Mouse (Mus musculus): ENCODE data around the gene Psmc1.

Gene Psmc1

DNA sequence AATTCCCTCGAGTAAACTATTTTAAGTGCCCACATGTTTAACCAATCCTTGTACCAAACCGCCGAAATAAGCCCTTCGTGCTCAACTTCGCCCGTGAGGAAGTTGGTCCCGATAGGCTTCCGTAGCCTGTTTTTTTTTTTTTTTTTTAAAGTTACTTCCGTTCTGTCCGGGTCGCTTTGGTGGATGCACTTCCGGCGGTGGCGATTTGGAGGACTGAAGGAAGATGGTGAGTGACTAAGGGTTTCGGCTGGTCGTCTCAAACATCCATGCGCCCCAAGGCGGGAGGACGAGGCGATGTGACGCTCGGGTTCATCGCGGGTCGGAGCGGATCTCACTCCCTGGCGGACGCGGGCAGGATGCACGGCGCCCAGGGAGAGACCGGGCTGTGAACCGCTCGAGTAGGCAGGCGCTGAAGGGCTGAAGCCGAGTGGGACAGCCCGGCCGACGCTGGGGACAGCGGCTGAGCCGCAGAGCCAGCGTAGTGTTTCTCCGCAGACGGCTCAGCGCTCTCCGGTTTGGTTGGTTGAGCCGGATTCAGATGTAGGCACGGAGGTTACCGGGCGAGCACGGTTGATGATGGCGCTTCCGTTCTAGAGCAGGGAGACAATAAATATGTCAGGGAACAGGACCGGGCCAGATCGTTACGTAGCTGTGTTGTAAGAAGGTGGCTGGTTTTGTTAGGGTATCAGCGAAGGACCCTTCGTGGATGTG lies at the start of gene Psmc1:
TSS of gene Psmc1 (plus strand) at position 169 of the 711 bp plus-strand sequence.
- DNase-seq: peak; percentile 85 to 91

DNA sequence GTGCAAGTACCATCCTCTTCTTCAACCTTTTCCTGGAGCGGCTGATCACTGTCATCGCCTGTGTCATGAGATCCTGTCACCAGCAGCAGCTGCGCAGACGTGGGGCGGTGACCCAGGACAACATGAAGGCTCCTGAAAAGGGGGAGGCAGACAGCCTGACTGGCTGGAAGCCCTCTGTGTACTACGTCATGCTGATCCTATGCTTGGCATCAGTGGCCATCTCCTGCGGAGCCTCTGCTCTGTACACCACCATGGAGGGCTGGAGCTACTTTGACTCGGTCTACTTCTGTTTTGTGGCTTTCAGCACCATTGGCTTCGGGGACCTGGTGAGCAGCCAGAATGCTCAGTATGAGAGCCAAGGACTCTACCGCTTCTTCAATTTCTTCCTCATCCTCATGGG lies 48.9 kb upstream of the Psmc1 start:
- DNase-seq: no peak

DNA sequence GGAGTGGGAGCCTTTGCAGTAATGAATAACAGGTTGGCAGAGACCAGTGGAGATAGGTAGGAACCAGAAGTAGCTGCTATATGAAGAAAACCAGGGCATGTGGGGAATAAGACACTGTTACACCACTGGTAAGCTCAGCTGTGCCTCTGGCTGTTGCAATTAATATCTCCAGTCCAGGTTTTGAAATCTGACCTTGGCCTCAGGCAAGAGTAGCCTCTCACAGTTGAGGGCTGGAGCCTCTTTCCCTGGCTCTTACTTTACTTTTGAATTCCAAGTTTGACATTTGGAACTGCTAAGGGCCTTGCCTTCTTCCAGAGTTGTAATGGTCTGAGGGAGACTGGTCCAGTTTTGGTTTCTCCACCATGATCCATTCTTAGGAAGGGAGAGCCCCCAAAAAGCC lies 48.1 kb upstream of the Psmc1 start:
- DNase-seq: no peak

DNA sequence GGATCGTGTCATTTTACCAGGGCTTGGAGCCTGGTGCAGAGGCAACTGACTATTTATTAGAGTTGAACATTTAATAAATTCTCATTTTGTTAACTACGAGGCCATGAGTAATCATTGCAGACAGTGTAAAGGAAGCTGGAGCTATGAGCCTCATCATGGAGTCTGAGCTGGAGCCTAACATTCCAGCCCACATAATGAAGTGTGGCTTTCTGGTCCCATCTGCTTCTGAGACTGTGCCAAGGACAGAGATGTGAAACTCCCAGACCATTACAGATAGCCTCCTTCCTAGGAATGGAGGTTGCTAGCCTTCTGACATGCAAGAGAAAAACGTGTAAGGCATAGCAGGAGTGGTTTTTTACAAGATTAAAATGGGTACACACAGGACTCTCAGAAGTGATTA lies 47.4 kb upstream of the Psmc1 start:
- DNase-seq: no peak

DNA sequence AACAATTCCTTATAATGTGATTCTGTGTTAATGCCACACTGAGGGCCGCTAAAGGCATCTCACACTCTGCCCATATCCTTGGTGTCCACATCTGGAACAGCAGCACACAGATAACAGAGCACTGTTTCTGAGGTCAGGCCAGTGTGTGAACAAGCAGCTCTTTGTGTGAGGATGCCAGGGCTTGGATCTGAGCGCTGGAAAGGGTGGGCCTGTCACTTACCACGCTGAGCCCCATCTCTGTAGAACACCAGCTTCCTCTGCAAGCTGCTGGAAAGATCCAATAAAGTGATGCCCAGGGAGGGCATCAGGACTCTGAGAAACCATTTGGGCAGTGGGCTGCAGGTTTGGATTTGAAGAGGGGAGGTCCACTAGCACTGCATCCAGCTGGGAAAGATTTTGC lies 44.8 kb upstream of the Psmc1 start:
- DNase-seq: no peak

DNA sequence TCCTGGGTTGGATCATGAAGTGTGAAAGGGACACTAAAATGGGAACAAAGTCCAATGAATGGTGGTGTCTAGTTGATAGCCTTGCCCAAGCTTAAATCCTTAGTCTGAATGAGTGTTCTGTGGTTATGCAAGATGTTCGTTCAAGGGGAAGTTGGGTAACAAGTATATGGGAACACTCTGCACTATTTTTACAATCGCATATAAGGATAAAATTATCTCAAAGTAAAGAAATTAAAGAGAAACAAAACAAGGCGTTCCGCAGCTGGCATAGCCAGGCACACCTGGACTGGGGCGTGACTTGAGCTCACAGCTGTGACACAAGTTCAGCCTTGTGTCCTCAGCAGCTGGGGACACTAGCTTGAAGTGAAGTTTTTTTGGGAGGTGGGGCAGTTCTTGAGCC lies 42.5 kb upstream of the Psmc1 start:
- DNase-seq: no peak

DNA sequence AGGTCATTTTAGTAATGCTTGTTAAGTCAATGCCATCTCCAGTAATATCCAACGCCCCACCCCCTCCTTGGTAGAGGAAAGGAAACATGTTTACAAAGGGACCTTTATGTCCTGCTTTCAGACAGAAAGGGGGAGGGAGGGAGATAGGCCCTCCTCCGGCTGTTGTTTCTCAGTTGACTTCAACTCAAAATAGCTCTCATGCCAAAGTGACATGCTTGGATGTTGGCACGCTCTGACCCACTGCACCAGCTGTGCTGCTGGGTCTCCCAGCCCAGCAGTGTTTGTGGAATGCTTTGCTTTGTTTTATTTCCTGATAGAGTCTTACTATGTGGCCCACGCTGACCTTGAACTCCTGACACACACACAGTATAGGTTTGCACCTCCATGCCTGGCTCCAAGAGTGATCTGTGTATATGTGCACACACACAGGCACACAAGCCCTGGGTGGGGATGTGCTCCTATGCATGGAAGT lies 36.7 kb upstream of the Psmc1 start:
- DNase-seq: no peak

DNA sequence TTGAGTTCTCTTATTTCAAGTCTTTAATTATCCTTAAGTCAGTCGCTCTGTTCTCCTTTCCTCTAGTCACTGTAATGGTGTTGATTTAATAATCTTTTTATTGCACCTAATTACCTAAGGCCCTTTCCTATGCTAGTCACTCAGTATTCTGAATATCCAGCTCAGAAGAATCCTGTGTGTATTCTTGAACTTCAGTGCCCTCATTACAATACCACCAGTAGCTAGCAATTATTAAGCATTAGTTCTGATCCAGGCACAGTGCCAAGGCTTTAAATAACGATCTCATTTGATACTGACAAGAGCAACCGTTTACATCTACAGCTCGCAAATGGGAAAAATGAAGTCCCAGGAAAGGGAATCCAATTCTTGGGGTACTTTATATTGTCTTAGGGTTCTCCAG lies 34.2 kb upstream of the Psmc1 start:
- no peak for DNase-seq

DNA sequence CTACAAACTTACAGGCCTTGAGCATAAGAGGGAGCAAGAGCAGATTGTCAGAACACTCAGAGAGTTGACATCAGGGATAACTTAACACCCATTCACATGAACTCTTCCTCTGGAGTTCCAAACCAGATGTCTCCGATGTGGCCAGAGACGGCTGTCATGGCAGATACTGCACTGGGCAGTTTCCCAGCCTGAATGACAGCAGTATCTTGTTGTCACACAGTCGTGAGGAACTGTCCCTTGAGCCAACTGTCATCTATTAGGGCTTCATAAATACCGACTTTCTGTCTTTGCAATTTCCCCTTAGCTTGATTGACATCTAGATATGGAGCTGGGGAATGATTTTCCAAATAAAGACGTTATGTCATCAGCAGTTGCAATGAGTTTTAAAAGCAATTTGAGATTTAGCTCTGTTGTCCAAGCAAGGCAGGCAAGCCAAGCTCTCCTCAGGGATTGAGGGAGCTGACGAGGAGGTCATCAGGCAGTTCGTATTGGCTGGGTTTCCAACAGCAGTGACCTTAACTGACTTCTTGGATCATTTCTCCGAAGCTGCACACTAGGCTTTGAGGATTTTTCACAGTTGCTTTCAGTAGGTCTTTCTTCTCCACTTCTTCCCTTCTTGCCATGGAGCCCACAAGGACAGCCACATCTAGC lies 30.2 kb upstream of the Psmc1 start:
- DNase-seq: no peak

DNA sequence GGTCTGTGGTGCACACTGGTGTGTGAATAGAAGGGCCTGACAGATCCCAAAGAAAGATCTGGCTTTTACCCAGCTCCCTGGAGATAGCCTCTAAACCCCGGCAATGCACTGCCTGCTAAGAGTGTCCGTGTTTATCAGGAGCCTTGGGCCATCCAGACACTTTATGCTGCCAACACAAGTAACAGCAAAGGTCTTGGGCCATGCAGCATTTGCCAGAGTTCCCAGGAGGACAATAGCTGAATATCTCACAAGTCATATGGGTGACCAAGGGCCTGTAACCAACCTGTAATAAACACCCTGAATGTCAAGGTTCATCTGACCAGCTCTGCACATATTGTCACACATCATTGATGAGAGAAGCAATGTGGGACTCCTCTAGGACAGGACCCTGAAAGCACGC lies 21.9 kb upstream of the Psmc1 start:
- DNase-seq: no peak

DNA sequence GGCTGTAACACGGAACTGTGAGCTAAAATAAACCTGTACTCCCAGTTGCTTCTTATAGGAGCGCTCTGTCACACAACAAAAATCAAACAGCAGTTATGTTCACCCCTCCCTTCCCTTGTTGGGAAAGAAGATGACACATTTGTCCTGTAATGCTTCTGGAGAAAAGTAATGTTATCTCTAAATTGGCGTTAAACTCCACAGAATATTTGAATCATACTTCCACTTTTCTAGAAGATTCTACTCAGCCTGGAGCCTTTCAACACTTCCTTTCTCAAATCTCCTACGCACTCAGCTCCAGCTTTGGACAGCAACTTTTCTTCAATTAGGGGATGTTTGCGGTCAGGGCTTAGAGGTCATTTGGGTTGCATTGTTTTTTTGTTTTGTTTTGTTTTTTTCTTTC lies 20.7 kb upstream of the Psmc1 start:
- no peak for DNase-seq

DNA sequence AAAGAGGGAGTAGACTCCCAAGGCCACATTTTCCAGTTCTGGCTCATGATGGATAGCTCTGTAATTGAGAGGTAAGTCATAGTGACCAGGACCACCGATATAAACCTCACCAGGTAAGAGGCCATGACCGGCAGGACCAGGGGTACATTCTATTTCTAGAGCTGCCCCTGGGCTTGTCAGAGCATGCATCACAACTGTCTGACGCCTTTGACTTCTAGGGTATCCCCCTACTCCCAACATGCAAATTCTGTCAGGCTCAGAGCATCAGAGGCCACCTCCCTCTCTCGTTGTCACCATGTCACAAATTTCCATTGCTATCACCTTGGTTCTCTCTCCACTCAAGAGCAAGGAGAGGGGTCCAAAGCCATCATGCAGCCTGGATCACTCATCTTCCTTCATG lies 19.2 kb upstream of the Psmc1 start:
- no peak for DNase-seq

DNA sequence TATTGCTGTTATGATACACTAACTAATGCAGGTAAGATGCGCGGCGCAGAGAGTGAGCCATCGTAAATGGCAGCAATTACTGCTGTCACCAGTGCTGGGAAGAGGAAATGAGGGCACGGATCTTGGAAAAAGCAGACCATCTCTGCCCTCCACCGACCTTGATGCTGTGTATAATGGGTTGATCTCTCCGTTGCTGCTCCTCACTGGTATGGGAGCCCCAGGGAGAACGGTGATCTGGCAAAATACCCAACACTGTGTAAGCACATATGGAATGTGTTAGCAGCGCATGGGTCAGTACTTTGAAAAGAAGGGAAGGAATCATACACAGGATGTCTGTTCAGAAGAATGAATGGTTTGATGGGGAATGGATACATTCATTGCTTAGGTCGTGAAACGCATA lies 16.9 kb upstream of the Psmc1 start:
- no peak for DNase-seq

DNA sequence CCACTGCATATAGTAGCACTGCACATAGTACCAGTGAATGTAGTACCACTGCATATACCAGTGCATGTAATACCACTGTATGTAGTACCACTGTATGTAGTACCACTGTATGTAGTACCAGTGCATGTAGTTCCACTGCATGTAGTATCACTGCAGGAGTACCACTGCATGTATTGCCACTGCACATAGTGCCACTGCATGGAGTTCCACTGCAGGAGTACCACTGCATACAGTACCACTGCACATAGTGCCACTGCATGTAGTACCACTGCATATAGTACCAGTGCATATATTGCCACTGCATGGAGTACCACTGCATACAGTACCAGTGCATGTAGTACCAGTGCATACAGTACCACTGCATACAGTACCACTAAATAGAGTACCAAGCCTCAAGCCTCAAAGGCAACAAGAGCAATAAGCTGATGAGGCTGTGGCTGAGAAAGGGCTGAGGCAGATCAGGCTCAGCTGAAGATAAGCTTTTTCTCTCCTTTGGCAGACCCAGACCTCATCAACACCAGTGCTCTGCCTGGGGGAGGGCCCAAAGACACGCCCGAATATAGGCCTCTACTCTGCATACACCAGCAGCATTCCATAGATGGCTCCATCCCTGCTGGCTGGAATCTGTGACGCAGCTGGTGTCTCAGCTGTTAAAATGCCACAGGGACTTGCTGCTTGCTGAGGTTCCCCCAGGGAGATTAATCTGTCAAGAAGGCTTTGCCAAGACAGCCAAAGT lies 9.8 kb upstream of the Psmc1 start:
- no peak for DNase-seq

DNA sequence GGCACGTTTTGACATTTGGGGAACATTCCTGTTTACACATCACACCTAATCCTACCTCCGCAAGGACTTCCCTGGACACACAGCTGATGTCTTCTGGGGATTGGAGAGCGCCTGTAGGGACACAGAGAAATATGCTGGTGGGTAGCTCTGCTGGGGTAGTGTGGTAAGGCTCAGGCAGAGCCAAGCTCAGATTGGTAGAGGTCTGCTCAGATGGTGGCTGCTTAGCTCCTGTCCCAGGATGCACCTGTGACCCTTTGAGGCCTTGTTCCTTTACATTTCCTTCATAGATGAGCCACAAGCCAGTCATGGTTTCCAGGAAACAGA lies 9.3 kb upstream of the Psmc1 start:
- DNase-seq: no peak

DNA sequence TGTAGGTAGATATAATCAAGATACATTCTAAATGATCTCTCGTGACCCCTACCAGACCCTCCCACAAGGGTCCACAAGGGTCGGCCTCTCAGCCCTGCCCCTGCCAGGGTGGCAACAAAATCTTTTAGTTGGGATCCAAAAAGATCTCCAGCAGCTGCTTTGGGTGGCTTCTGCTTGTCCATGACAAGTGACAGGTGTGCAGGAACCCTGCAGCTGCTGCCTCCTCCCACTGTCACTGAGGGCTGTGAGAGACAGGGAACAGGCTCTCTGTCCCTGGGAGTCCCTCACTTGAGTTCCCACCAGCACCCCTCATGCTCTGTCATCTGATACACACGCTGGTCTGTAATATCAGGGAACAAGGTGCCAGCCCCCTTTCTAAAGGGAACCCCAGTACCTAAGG lies 8.3 kb upstream of the Psmc1 start:
- DNase-seq: no peak

DNA sequence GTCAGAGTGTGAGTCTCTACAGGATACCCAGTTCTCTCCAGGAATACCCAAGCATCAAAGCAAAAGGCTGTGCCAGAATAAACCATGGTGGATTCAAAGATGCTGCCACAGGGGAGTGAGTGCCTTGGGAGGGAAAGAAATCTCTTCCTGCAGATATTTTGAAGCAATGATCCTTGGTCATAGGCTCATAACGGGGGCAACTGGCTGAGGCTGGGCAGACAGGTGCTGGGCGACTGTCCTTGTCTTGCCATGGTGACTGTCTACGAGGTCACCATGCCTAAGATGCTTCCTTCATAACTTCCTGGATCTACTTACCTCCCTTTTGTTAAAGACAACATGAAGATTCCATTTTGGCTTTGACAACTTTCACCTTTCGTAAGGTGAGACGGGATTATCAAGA lies 5.4 kb upstream of the Psmc1 start:
- no peak for DNase-seq

DNA sequence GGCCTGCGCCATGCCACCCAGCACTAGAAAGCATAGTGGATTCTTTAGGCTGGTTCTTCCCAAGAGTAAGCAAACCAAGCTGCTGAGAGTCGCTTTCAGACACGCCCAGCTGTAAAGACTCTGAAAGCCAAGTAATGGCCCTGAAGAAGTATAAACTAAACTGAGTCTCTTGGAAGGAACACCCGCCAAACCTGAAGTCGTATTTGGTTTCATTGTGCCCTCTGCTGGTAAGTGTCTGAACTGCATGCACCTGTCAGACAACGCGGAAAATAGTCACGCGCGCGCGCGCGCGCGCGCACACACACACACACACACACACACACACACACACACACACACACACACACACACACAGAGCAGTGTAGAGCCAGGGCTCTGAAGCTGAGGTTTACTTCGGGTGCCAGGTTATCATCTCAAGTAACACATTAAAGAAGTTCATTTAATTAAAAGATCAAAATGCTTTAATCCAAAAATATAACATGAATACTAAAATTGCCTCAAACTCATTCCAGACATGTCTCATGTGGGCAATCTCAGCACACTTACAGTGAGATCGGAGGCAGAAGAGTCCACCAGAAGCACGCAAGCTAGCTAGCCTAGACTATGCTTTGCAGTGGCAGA lies 3.6 kb upstream of the Psmc1 start:
- DNase-seq: peak; percentile 72 to 86

DNA sequence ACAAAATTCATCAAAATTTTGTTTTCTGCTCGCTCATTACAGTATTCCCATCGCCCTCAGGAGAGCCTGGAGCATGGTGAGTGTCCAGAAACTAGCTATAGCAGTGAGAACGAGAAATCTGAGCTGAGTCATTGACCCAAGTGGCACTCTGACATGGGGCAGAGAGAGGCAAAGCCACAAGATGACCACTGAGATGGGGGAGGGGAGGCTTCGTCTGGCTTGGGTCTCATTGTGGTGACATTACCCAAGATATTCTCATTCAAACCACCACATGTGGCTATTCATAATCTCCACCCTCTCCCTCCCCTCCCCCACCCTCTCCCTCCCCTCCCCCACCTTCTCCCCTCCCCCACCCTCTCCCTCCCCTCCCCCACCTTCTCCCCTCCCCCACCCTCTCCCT lies 2.5 kb upstream of the Psmc1 start:
- DNase-seq: peak in 1 of 2 experiments; percentile 28

DNA sequence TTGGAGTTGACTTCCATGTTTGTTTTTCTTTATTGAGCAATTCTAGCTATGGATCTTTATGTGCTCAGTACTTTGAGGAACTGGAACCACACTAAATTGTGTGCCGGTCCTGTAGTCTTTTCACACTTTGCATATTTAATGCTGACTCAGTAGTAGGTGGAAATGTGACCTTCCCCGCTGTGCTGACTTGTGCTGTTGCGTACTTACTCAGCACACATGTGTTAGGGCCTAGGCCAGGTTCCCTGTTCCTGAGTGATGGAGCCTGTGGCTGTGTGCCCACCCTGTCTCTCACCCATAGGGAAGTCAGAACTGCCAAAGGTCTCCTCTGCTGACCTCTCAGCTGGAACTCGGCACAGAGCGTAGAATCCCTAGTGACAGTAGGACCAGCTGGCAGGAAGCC lies 6.0 kb downstream of the Psmc1 start:
- DNase-seq: peak in 1 of 2 experiments; percentile 61

DNA sequence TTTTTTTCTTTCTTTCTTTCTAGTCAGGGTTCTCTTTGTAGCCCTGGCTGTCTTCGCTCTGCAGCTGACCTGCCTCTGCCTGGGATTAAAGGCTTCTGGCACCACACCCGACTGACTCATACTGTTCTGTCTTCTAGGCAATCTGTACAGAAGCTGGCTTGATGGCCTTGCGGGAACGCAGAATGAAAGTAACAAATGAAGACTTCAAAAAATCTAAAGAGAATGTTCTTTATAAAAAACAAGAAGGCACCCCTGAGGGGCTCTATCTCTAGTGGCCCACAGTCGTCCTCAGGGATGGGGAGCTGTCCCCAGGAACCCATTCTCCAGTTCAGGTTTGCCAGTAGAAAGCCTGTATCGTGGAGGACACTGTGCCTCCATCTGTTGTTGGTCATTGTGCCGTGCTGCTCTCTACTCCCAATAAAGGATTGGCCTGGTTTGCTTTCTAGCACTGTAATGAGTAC lies 13.0 kb downstream of the Psmc1 start:
- DNase-seq: no peak

DNA sequence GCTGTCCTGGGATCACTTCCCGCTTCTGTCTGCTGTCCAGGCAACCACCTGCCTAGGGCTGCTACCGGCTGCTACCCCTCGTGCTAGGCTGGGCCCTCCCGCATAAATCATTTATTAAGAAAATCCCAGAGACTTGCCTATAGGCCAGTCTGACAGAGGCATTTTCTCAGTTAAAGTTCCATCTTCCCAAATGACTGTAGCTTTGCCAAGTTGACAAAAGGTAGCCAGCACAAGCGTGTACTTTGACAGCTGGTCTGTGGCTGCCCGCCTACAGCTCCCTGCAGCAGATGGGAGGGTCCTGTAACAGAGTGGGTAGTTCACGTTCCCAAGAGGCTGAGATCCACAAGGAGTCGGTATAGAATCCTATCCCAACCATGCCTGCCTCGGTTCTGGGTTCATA lies 13.5 kb downstream of the Psmc1 start:
- DNase-seq: peak in 1 of 2 experiments; percentile 69
